Mouse (Mus musculus): ENCODE data around the gene Swap70.

DNA sequence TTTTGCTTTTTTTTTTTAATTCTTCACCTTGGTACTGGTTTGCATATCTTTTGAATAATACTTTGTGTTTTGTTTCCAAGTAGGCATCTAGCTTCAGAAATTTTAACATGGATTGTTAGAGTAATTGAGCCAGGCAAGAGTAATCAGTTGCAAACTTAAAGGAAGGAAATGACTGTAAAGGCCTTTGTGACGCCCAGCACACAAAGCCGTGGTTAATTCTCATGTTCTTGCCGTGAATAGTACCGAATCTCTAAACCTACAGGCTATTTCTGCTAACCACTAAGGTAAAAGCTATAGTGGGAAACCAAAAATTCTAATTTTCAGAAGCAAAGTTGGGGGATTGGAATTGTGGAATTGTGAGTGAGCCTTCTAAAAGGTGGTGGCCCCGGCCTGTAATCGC is 8.5 kb downstream of the Swap70 start:
- no peak for TF ChIP-seq POLR2A (IDR thresholded peaks at IDR 0.05; ENCODE audit: low read depth, low read length)
- TF ChIP-seq CTCF (IDR thresholded peaks at IDR 0.05; ENCODE audit: borderline replicate concordance, insufficient read depth, low read length), result no peak
